Mouse (Mus musculus) erythroblast, embryonic 14.5 days (primary cell): ENCODE measurements at regions not wholly inside any gene's neighbourhood (a gene's known extent, or its start where the extent isn't known, plus 50 kb on each side); places are given as distances from the start of the nearest gene placed in this dataset.

Source experiments
- GATA1 ChIP-seq: IDR thresholded peaks from 2 replicates; pipeline ENCODE4 v1.6.1; 2012; ENCODE audit warnings: low read length, inconsistent platforms, mixed read lengths
- TAL1 ChIP-seq: IDR thresholded peaks from 3 replicates; pipeline ENCODE4 v1.6.1; 2012; ENCODE audit warnings: low read length, inconsistent platforms, mixed read lengths

DNA sequence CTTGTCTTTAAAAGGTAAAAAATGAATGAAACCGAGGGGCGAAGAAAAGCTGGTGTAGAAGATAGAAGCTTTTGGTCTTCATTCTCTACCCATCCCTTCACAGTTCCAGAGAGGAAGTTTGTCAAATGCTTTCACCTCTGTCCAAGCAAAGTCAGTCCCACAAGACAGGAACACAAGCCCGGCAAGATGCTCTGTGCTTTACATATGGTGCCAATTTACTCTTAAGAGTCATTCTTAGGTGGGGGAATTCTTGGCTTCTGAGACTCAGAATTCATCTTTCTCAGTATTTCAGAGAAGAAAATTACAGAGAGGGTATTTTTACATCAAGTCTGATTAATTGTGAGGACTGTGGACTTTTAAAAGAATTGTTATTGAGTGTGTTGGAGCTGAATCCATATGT, 511.4 kb downstream of the Adra2a start:
- TF ChIP-seq GATA1 (no peak), TAL1 (no peak)
